Mouse (Mus musculus): ENCODE measurements around the gene Pelo. TPM values are rescaled to one million over a fixed set of nuclear protein-coding genes. Genes with fewer than 3 reads are reported as not detected.

The Pelo gene
- polyA plus RNA-seq, 1 experiment, result not detected

GRCm38 (mm10) chr13:115124521-115124920 lies 34.5 kb upstream of the Pelo start:
- Histone ChIP-seq H3K4me3 (ENCODE audit: insufficient read depth, low read depth, low read length) (no peak overlapping the region), H3K4me1 (ENCODE audit: control insufficient read depth, insufficient read depth, low read length) (no peaks in the 10 kb centered on the region), H3K27ac (ENCODE audit: insufficient read depth, low read depth, low read length) (no peak overlapping the region)
- 79% methylated on average over 1 of the region's 1 CpGs for WGBS
- TF ChIP-seq CTCF (IDR thresholded peaks at IDR 0.05; ENCODE audit: insufficient read depth, low read depth, low read length), result no peak

DNA sequence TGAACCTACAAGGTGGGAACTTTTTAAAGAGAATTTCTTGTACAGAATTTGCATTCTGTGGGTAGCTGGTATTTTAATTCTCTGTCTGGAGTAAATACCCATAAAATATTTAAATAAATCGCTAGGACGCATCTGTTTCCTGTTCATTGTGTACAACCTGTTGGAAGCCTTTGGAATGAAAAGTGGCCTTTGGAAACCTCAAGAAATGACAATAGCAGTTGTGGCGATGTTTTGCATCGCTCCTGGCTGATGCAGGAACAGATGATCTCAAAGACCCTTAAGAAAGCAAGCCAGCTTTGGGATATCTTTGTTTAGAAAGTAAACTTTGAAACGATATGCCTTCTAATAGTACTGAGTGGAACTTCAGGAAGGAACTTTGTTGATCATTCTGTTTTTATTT lies 28.8 kb upstream of the Pelo start:
- WGBS, result 55% methylated on average over 5 of the region's 5 CpGs
- TF ChIP-seq POLR2A (IDR thresholded peaks at IDR 0.05; ENCODE audit: insufficient read depth, low read depth, low read length), result no peak
- TF ChIP-seq CTCF (IDR thresholded peaks at IDR 0.05; ENCODE audit: insufficient read depth, low read depth, low read length), result no peak
- H3K4me3 ChIP-seq (ENCODE audit: insufficient read depth, low read depth, low read length), result no peak overlapping the region
- H3K4me1 ChIP-seq (ENCODE audit: control insufficient read depth, insufficient read depth, low read length), result no peaks in the 10 kb centered on the region
- no peak overlapping the region for H3K27ac ChIP-seq (ENCODE audit: insufficient read depth, low read depth, low read length)

- H3K27ac ChIP-seq (ENCODE audit: insufficient read depth, low read depth, low read length), result no peak overlapping the region
- no peak overlapping the region for H3K4me3 ChIP-seq (ENCODE audit: insufficient read depth, low read depth, low read length)
- 91% methylated on average over 3 of the region's 3 CpGs for WGBS
- no peaks in the 10 kb centered on the region for H3K4me1 ChIP-seq (ENCODE audit: control insufficient read depth, insufficient read depth, low read length)
- no peak for TF ChIP-seq CTCF (IDR thresholded peaks at IDR 0.05; ENCODE audit: insufficient read depth, low read depth, low read length)
- no peak for TF ChIP-seq POLR2A (IDR thresholded peaks at IDR 0.05; ENCODE audit: insufficient read depth, low read depth, low read length)
Measured at GRCm38 (mm10) chr13:115118195-115118594, 28.2 kb upstream of the Pelo start.

- no peak overlapping the region for H3K27ac ChIP-seq (ENCODE audit: insufficient read depth, low read depth, low read length)
- no peak overlapping the region for H3K4me3 ChIP-seq (ENCODE audit: insufficient read depth, low read depth, low read length)
- 91% methylated on average over 3 of the region's 3 CpGs for WGBS
- H3K4me1 ChIP-seq (ENCODE audit: control insufficient read depth, insufficient read depth, low read length), result no peaks in the 10 kb centered on the region
- no peak for TF ChIP-seq POLR2A (IDR thresholded peaks at IDR 0.05; ENCODE audit: insufficient read depth, low read depth, low read length)
- no peak for TF ChIP-seq CTCF (IDR thresholded peaks at IDR 0.05; ENCODE audit: insufficient read depth, low read depth, low read length)
Measured at GRCm38 (mm10) chr13:115116930-115117621, 27.1 kb upstream of the Pelo start.

GRCm38 (mm10) chr13:115109628-115110027 lies 19.6 kb upstream of the Pelo start:
- WGBS, result 86% methylated on average over 4 of the region's 4 CpGs
- H3K4me1 ChIP-seq (ENCODE audit: control insufficient read depth, insufficient read depth, low read length), result no peaks in the 10 kb centered on the region
- H3K27ac ChIP-seq (ENCODE audit: insufficient read depth, low read depth, low read length), result no peak overlapping the region
- no peak for TF ChIP-seq POLR2A (IDR thresholded peaks at IDR 0.05; ENCODE audit: insufficient read depth, low read depth, low read length)
- TF ChIP-seq CTCF (IDR thresholded peaks at IDR 0.05; ENCODE audit: insufficient read depth, low read depth, low read length), result no peak
- no peak overlapping the region for H3K4me3 ChIP-seq (ENCODE audit: insufficient read depth, low read depth, low read length)

- no peak overlapping the region for H3K4me3 ChIP-seq (ENCODE audit: insufficient read depth, low read depth, low read length)
- H3K4me1 ChIP-seq (ENCODE audit: control insufficient read depth, insufficient read depth, low read length), result no peaks in the 10 kb centered on the region
- 88% methylated on average over 8 of the region's 8 CpGs for WGBS
- TF ChIP-seq CTCF (IDR thresholded peaks at IDR 0.05; ENCODE audit: insufficient read depth, low read depth, low read length) (no peak), POLR2A (IDR thresholded peaks at IDR 0.05; ENCODE audit: insufficient read depth, low read depth, low read length) (no peak)
- no peak overlapping the region for H3K27ac ChIP-seq (ENCODE audit: insufficient read depth, low read depth, low read length)
Measured at GRCm38 (mm10) chr13:115107436-115107835, 17.4 kb upstream of the Pelo start.

DNA sequence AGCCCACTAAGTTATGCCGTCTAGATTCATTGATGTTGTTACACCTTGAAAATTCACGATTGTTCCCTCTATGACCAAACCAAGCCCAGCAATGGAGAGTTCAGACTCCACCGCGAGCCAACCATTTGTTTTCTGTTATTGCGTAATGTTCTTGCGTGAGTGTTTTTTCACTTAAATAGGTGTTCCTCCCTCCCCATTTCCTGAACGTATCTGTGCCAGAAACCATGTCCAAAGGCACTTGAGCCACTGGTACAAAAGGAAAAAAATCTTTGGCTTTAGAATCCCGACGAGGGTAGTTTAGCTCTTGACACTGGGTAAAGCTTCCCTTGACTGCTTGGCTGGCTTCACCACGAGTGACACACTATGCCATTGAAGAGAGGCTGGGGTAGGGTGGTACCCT lies 16.2 kb upstream of the Pelo start:
- H3K27ac ChIP-seq (ENCODE audit: insufficient read depth, low read depth, low read length), result no peak overlapping the region
- TF ChIP-seq CTCF (IDR thresholded peaks at IDR 0.05; ENCODE audit: insufficient read depth, low read depth, low read length), result no peak
- TF ChIP-seq POLR2A (IDR thresholded peaks at IDR 0.05; ENCODE audit: insufficient read depth, low read depth, low read length), result no peak
- 77% methylated on average over 10 of the region's 10 CpGs for whole genome bisulfite sequencing
- H3K4me1 ChIP-seq (ENCODE audit: control insufficient read depth, insufficient read depth, low read length), result peaks cover 9% of the 10 kb centered on the region
- H3K4me3 ChIP-seq (ENCODE audit: insufficient read depth, low read depth, low read length), result no peak overlapping the region

- Histone ChIP-seq H3K27ac (ENCODE audit: insufficient read depth, low read depth, low read length) (no peak overlapping the region), H3K4me3 (ENCODE audit: insufficient read depth, low read depth, low read length) (no peak overlapping the region), H3K4me1 (ENCODE audit: control insufficient read depth, insufficient read depth, low read length) (peaks cover 10% of the 10 kb centered on the region)
- 95% methylated on average over 2 of the region's 2 CpGs for WGBS
- TF ChIP-seq CTCF (IDR thresholded peaks at IDR 0.05; ENCODE audit: insufficient read depth, low read depth, low read length), result no peak
- TF ChIP-seq POLR2A (IDR thresholded peaks at IDR 0.05; ENCODE audit: insufficient read depth, low read depth, low read length), result no peak
Measured at GRCm38 (mm10) chr13:115102754-115103153, 12.8 kb upstream of the Pelo start.

DNA sequence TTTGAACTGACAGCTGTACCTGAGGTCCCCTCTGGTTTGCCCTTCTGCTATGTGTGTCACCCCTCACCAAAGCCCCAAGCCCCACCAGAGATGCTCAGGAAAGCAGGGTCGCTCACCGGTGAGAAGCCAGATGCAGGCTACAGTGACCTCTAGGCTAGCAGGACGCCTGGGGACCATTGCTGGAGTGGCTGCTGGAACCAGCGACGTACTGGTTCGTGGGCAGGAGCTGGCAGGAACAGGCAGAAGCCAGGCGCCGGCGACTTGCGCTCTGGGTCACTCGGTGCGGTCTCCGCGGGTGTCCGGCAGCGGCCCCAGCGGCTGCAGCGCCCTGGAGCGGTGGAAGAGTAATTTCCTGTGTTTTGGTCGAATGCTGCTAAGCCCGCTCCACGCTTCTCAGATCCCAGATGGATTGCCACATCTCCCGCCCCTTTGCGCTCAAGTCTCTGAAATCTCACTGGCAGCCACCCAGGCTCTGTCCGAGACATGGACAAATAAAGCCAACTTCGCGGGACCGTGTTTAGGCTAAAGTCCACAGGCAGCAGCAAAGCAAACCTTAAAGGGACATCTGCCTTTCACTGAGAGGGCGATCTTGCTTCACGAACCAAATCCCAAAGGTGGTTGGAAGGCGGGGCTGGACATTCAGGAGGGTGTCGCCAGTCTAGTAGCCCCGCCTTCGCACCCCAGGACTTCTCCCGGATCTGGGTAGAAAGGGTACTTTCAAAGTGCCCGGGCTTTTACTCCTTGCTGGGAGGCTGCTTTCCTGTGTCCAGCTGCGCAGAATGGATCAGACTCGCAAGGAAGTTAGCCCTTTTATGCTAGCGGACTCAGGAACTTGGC lies 11.6 kb upstream of the Pelo start, which contains the start of the genes Gm49395 and Itga1:
Gene Gm49395, minus strand, starts transcription at position 567 of the 837 bp plus-strand sequence.
Gene Itga1, minus strand, starts transcription at position 610 of the 837 bp plus-strand sequence.
- WGBS, result under 1% methylated on average over 39 of the region's 39 CpGs

More for the DNA sequence above, 11.6 kb upstream of the Pelo start, which contains the start of the genes Gm49395 and Itga1:
- TF ChIP-seq POLR2A (IDR thresholded peaks at IDR 0.05; ENCODE audit: insufficient read depth, low read depth, low read length) (no peak), CTCF (IDR thresholded peaks at IDR 0.05; ENCODE audit: insufficient read depth, low read depth, low read length) (no peak)
- Histone ChIP-seq H3K4me1 (ENCODE audit: control insufficient read depth, insufficient read depth, low read length) (peaks cover 10% of the 10 kb centered on the region), H3K4me3 (ENCODE audit: insufficient read depth, low read depth, low read length) (peak within 1 kb of the TSS; percentile 45), H3K27ac (ENCODE audit: insufficient read depth, low read depth, low read length) (peak within 1 kb of the TSS; percentile 2; the same call in 1 of the 2 replicates)
